Comparison of ENCODE assay signal across 7 mouse cellular contexts in the genomic region with DNA sequence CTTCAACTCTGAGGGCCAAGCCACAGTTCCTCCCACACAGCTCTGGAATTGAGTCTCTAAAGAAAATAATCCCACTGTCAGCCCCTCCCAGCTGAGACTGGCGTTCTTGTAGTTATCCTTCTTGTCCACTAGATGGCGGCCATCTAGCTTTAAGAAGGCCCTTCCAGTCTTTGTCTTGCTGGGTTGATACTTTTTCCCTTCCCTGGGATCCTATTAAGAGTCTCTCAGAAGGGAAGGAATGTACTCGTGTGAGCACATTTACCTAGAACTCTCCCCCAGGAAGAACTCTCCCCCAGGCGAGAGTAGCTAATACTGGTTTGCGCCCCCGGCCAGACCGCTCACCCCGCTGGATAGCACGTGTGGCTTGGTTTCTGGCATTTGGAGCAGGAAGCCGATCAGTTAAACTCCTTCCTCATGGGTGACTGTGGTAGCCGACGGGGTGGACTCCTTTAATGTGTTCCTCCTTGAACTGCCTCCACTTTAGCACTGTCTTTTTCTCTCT. TPM values are rescaled to one million over a fixed set of nuclear protein-coding genes. Genes with fewer than 3 reads are reported as not detected.
DNase-seq lines count a peak whose midpoint lies in the region; ATAC-seq lines count a peak whose summit lies in the region.

No protein-coding gene starts in this region.

- WGBS in kidney, embryonic 16.5 days = 37% methylated on average over 12 of the region's 12 CpGs

- peak overlapping the region; percentile 57; the same call in 1 of the 2 replicates for H3K9ac ChIP-seq in kidney, embryonic 16.5 days (replicated peaks; ENCODE audit: low read length)

- H3K4me1 ChIP-seq in kidney, embryonic 16.5 days (ENCODE audit: insufficient read depth, low read length) = peaks cover 5% of the 10 kb centered on the region; the same call in 1 of the 2 replicates

- ATAC-seq in granulocyte monocyte progenitor cell, adult 5-6 weeks (replicated peaks; ENCODE audit: poor library complexity, severe bottlenecking) = peak; percentile 84
- ATAC-seq in kidney, embryonic 16.5 days (ENCODE audit: low FRiP score, low TSS enrichment) = peak; percentile 64; the same call in 1 of the 2 replicates
- peak; percentile 88 for ATAC-seq in megakaryocyte progenitor cell, adult 5-6 weeks (replicated peaks; ENCODE audit: poor library complexity)

- DNase-seq in 3134 (ENCODE audit: extremely low read depth, insufficient read length, low spot score) = peak; percentile 51
- DNase-seq in B cell, adult 2 months = peak; percentile 60 to 62
- peak; percentile 63 for DNase-seq in cerebellum, adult 9-10 months
- peak; percentile 29 for DNase-seq in spleen, adult 12 weeks (ENCODE audit: low spot score)

- H3K27me3 ChIP-seq in kidney, embryonic 16.5 days (ENCODE audit: insufficient read depth, low read length) = no peaks in the 10 kb centered on the region

- H3K4me2 ChIP-seq in kidney, embryonic 16.5 days (replicated peaks; ENCODE audit: low read depth, low read length) = peak overlapping the region; percentile 37; the same call in 1 of the 2 replicates

- peaks cover 19% of the 10 kb centered on the region for H3K36me3 ChIP-seq in kidney, embryonic 16.5 days (ENCODE audit: insufficient read depth, low read length)

- no peak overlapping the region for H3K4me3 ChIP-seq in kidney, embryonic 16.5 days (ENCODE audit: low read length)

- no peaks in the 10 kb centered on the region for H3K9me3 ChIP-seq in kidney, embryonic 16.5 days (ENCODE audit: low read length)

- peak overlapping the region; percentile 70 for H3K27ac ChIP-seq in kidney, embryonic 16.5 days (ENCODE audit: low read length)

RNA-seq across cellular contexts. Expression of a gene that starts 6.5 kb away (rescaled TPM):
- total RNA-seq in granulocyte monocyte progenitor cell, adult 5-6 weeks (2014; fragmentation: Nextera tagmentation) = 14.0 and 14.7 TPM in 2 replicates
- total RNA-seq in granulocyte monocyte progenitor cell, adult 5-6 weeks (2017) = 14.7 and 15.9 TPM in 2 replicates
- 35.8 and 36.0 TPM in 2 replicates for polyA plus RNA-seq in kidney, embryonic 16.5 days (2015; fragmentation: Nextera tagmentation; extraction: Ambion mirVana)
- total RNA-seq in megakaryocyte progenitor cell, adult 5-6 weeks (2015) = 7.2 and 7.7 TPM in 2 replicates
- total RNA-seq in megakaryocyte progenitor cell, adult 5-6 weeks (2017) = 9.6 and 10.6 TPM in 2 replicates

RNA-seq across cellular contexts. Expression of a gene that starts 6.7 kb away (rescaled TPM):
- total RNA-seq in granulocyte monocyte progenitor cell, adult 5-6 weeks (2014; fragmentation: Nextera tagmentation) = 5.3 and 11.2 TPM in 2 replicates
- total RNA-seq in granulocyte monocyte progenitor cell, adult 5-6 weeks (2017) = 9.3 and 23.6 TPM in 2 replicates
- polyA plus RNA-seq in kidney, embryonic 16.5 days (2015; fragmentation: Nextera tagmentation; extraction: Ambion mirVana) = 31.1 and 33.7 TPM in 2 replicates
- total RNA-seq in megakaryocyte progenitor cell, adult 5-6 weeks (2015) = 3.4 and 4.6 TPM in 2 replicates
- 8.0 and 12.4 TPM in 2 replicates for total RNA-seq in megakaryocyte progenitor cell, adult 5-6 weeks (2017)

RNA-seq across cellular contexts. Expression of a gene that starts 16.0 kb away (rescaled TPM):
- total RNA-seq in granulocyte monocyte progenitor cell, adult 5-6 weeks (2014; fragmentation: Nextera tagmentation) = not detected in 2 replicates
- total RNA-seq in granulocyte monocyte progenitor cell, adult 5-6 weeks (2017) = not detected in 2 replicates
- 22.4 and 24.4 TPM in 2 replicates for polyA plus RNA-seq in kidney, embryonic 16.5 days (2015; fragmentation: Nextera tagmentation; extraction: Ambion mirVana)
- not detected in 2 replicates for total RNA-seq in megakaryocyte progenitor cell, adult 5-6 weeks (2015)
- not detected in 2 replicates for total RNA-seq in megakaryocyte progenitor cell, adult 5-6 weeks (2017)

RNA-seq across cellular contexts. Expression of a gene that starts 21.2 kb away (rescaled TPM):
- total RNA-seq in granulocyte monocyte progenitor cell, adult 5-6 weeks (2014; fragmentation: Nextera tagmentation) = not detected in 2 replicates
- not detected in 2 replicates for total RNA-seq in granulocyte monocyte progenitor cell, adult 5-6 weeks (2017)
- not detected in 2 replicates for polyA plus RNA-seq in kidney, embryonic 16.5 days (2015; fragmentation: Nextera tagmentation; extraction: Ambion mirVana)
- not detected in 2 replicates for total RNA-seq in megakaryocyte progenitor cell, adult 5-6 weeks (2015)
- total RNA-seq in megakaryocyte progenitor cell, adult 5-6 weeks (2017) = not detected in 2 replicates

RNA-seq across cellular contexts. Expression of a gene that starts 44.1 kb away (rescaled TPM):
- total RNA-seq in granulocyte monocyte progenitor cell, adult 5-6 weeks (2014; fragmentation: Nextera tagmentation) = 15.7 and 54.8 TPM in 2 replicates
- 23.4 and 125 TPM in 2 replicates for total RNA-seq in granulocyte monocyte progenitor cell, adult 5-6 weeks (2017)
- polyA plus RNA-seq in kidney, embryonic 16.5 days (2015; fragmentation: Nextera tagmentation; extraction: Ambion mirVana) = 121 and 125 TPM in 2 replicates
- total RNA-seq in megakaryocyte progenitor cell, adult 5-6 weeks (2015) = 37.3 and 44.8 TPM in 2 replicates
- total RNA-seq in megakaryocyte progenitor cell, adult 5-6 weeks (2017) = 17.3 and 43.0 TPM in 2 replicates
